Mouse (Mus musculus): Measurements from ENCODE around the gene Chd8. TPM values are rescaled to one million over a fixed set of nuclear protein-coding genes. Genes with fewer than 3 reads are reported as not detected.

Gene Chd8
- 20.9 TPM for polyA plus RNA-seq (2014; fragmentation: Illumina TruSeq; extraction: RNeasy Lipid Tissue Mini Kit (QIAGEN cat#74804); ENCODE audit: insufficient read depth, low read depth, low replicate concordance)

DNA sequence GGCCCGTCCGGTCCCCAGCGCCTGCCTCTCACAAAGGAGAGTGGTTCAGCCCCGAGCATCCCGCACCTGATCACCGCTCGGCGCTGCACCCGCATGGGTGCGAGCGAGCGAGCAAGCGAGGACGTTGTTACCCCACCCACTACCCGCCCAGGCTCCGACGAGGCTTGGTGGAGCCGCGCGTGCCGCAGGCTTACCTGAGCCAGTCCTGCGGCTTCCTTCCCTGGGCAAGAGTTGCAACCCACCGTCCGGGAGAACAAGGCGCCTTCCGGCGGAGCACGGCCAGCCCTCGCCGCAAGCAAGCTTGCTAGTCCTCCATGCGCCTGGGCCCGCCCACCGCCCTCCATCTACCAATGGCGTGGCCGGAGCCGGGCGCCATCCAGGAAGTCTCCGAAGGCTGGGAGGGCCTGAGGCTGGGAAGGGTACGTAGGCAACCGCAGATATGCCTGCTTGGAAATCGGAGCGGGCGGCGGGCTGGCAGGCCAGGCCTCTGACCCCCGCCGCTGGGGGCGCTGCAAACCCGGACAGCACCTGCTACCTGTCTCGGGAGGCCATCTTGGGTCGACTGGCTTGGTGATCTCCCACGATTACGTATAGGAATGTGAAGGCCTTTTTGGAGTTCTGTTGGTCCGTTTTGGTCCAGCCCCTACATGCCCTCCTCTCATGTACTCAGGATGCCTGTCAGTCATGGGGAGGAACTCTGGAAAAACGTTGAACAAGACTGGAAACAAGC lies at the start of gene Chd8:
Gene Chd8, minus strand, starts transcription at position 297 of the 730 bp plus-strand sequence.

DNA sequence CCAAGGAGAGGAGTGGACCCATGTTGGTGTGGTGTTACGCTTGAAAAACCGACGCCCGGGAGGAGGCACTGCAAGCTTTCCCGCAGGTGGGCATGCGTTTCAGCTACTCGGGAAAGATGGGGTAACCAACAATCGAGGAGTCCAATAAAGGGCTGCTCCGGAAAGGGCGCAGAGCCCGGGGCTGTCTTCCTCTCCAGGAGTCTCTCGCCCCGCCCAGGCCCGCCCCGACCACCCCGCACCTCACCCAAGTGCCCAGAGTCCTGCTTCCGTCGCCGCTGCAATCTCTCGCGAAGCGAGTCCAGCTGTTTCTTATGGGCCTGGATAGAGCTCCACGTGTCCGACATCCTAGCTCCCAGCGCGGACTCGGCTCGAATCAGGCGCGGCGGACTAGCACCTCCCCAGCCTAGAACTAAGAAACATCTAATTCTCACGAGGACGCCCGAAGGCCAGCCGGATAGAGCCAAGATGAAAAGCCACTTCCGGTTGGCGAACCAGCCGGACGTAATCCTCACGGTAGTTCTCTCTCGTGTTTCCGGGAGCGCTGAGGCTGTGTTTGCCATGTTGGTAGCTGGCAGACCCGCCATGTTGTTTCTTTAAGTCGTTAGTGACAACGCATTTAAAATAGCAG lies 47.2 kb upstream of the Chd8 start, which contains the start of gene Mettl3:
Gene Mettl3, minus strand, starts transcription at position 485 of the 628 bp plus-strand sequence.

GRCm38 (mm10) chr14:52278932-52279746 lies 21.6 kb upstream of the Chd8 start, which contains the start of the genes Tox4 and Rab2b:
Tox4 (plus strand) TSS chr14:52279146.
Rab2b (minus strand) TSS chr14:52279545.

GRCm38 (mm10) chr14:52197156-52197878 lies 60.3 kb downstream of the Chd8 start, which contains the start of gene Supt16:
Supt16 (minus strand) TSS chr14:52197416.

Other genes starting within 250 kb of the Chd8 start
- 0.62 TPM for gene Tmem253, start 242.1 kb downstream of the Chd8 start, polyA plus RNA-seq (2014; fragmentation: Illumina TruSeq; extraction: RNeasy Lipid Tissue Mini Kit (QIAGEN cat#74804); ENCODE audit: insufficient read depth, low read depth, low replicate concordance)
- gene Zfp219, start 237.0 kb downstream of the Chd8 start, polyA plus RNA-seq (2014; fragmentation: Illumina TruSeq; extraction: RNeasy Lipid Tissue Mini Kit (QIAGEN cat#74804); ENCODE audit: insufficient read depth, low read depth, low replicate concordance), result 23.2 TPM
- gene Olfr221, start 215.3 kb downstream of the Chd8 start, polyA plus RNA-seq (2014; fragmentation: Illumina TruSeq; extraction: RNeasy Lipid Tissue Mini Kit (QIAGEN cat#74804); ENCODE audit: insufficient read depth, low read depth, low replicate concordance), result not detected
- 154 TPM for gene Hnrnpc, start 153.8 kb downstream of the Chd8 start, polyA plus RNA-seq (2014; fragmentation: Illumina TruSeq; extraction: RNeasy Lipid Tissue Mini Kit (QIAGEN cat#74804); ENCODE audit: insufficient read depth, low read depth, low replicate concordance)
- gene Rpgrip1, start 147.1 kb downstream of the Chd8 start, polyA plus RNA-seq (2014; fragmentation: Illumina TruSeq; extraction: RNeasy Lipid Tissue Mini Kit (QIAGEN cat#74804); ENCODE audit: insufficient read depth, low read depth, low replicate concordance), result 2.1 TPM
- 16.2 TPM for gene Supt16, start 60.4 kb downstream of the Chd8 start, polyA plus RNA-seq (2014; fragmentation: Illumina TruSeq; extraction: RNeasy Lipid Tissue Mini Kit (QIAGEN cat#74804); ENCODE audit: insufficient read depth, low read depth, low replicate concordance)
- gene Tox4, start 21.4 kb upstream of the Chd8 start, polyA plus RNA-seq (2014; fragmentation: Illumina TruSeq; extraction: RNeasy Lipid Tissue Mini Kit (QIAGEN cat#74804); ENCODE audit: insufficient read depth, low read depth, low replicate concordance), result 14.8 TPM
- 7.0 TPM for gene Rab2b, start 21.8 kb upstream of the Chd8 start, polyA plus RNA-seq (2014; fragmentation: Illumina TruSeq; extraction: RNeasy Lipid Tissue Mini Kit (QIAGEN cat#74804); ENCODE audit: insufficient read depth, low read depth, low replicate concordance)
- 24.5 TPM for gene Mettl3, start 47.3 kb upstream of the Chd8 start, polyA plus RNA-seq (2014; fragmentation: Illumina TruSeq; extraction: RNeasy Lipid Tissue Mini Kit (QIAGEN cat#74804); ENCODE audit: insufficient read depth, low read depth, low replicate concordance)
- gene Sall2, start 71.0 kb upstream of the Chd8 start, polyA plus RNA-seq (2014; fragmentation: Illumina TruSeq; extraction: RNeasy Lipid Tissue Mini Kit (QIAGEN cat#74804); ENCODE audit: insufficient read depth, low read depth, low replicate concordance), result 3.0 TPM
- gene Olfr1513, start 98.6 kb upstream of the Chd8 start, polyA plus RNA-seq (2014; fragmentation: Illumina TruSeq; extraction: RNeasy Lipid Tissue Mini Kit (QIAGEN cat#74804); ENCODE audit: insufficient read depth, low read depth, low replicate concordance), result not detected
- not detected for gene Olfr1512, start 121.4 kb upstream of the Chd8 start, polyA plus RNA-seq (2014; fragmentation: Illumina TruSeq; extraction: RNeasy Lipid Tissue Mini Kit (QIAGEN cat#74804); ENCODE audit: insufficient read depth, low read depth, low replicate concordance)
- not detected for gene Olfr1511, start 139.6 kb upstream of the Chd8 start, polyA plus RNA-seq (2014; fragmentation: Illumina TruSeq; extraction: RNeasy Lipid Tissue Mini Kit (QIAGEN cat#74804); ENCODE audit: insufficient read depth, low read depth, low replicate concordance)
- not detected for gene Olfr1510, start 156.6 kb upstream of the Chd8 start, polyA plus RNA-seq (2014; fragmentation: Illumina TruSeq; extraction: RNeasy Lipid Tissue Mini Kit (QIAGEN cat#74804); ENCODE audit: insufficient read depth, low read depth, low replicate concordance)
- not detected for gene Olfr1509, start 185.2 kb upstream of the Chd8 start, polyA plus RNA-seq (2014; fragmentation: Illumina TruSeq; extraction: RNeasy Lipid Tissue Mini Kit (QIAGEN cat#74804); ENCODE audit: insufficient read depth, low read depth, low replicate concordance)
- not detected for gene Olfr1508, start 209.7 kb upstream of the Chd8 start, polyA plus RNA-seq (2014; fragmentation: Illumina TruSeq; extraction: RNeasy Lipid Tissue Mini Kit (QIAGEN cat#74804); ENCODE audit: insufficient read depth, low read depth, low replicate concordance)
- gene Olfr1507, start 238.0 kb upstream of the Chd8 start, polyA plus RNA-seq (2014; fragmentation: Illumina TruSeq; extraction: RNeasy Lipid Tissue Mini Kit (QIAGEN cat#74804); ENCODE audit: insufficient read depth, low read depth, low replicate concordance), result not detected

All from lung, adult 10 weeks (tissue).